12 mouse cellular contexts compared by ENCODE assay signal in genomic region chr1:64683039-64683438, GRCm38 (mm10).
"Had no signal": no experiment of that assay in that cellular context is flagged by ENCODE, and none has a peak within 500 bp of the region (broad histone marks: within the 10 kb centered on the region; RNA-seq: fewer than 3 reads in every experiment).

No protein-coding gene starts in this region.

- DNase-seq: lung, adult 18-20 months; lung, embryonic 14.5 days; lung, postnatal 10 days; lung, postnatal 4 days; midbrain, embryonic 14.5 days; retina, postnatal 1 day; right cerebral cortex, postnatal 25 days; right cerebral cortex, postnatal 4 days; spleen, adult 18-20 months; thymus, adult 2 months; thymus, postnatal 25 days; thymus, postnatal 4 days had no signal
